Mouse (Mus musculus): ENCODE measurements around the gene Gusb. TPM values are rescaled to one million over a fixed set of nuclear protein-coding genes. Genes with fewer than 3 reads are reported as not detected.

The Gusb gene
- total RNA-seq, 2 experiments from 2014 or later: 26.6 to 26.8 TPM

DNA sequence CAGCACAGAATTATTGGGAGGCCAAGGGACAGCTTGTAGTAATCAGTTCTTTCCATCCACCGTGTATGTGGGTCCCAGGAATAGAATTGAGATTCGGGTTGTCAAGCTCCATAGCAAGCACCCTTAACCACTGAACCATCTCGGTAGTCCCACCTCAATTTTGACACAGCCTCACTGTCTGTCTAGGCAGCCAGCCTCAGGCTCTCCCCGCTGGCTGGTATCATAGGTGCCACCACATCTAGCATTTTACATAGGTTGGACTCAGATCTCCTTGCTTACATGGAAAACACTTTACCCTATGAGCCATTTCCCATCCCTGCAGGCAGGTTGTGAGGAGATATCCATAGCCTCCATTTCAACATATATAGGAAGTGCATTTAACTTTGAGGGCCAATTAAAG, 28.5 kb downstream of the Gusb start:
- DNase-seq: no peak

DNA sequence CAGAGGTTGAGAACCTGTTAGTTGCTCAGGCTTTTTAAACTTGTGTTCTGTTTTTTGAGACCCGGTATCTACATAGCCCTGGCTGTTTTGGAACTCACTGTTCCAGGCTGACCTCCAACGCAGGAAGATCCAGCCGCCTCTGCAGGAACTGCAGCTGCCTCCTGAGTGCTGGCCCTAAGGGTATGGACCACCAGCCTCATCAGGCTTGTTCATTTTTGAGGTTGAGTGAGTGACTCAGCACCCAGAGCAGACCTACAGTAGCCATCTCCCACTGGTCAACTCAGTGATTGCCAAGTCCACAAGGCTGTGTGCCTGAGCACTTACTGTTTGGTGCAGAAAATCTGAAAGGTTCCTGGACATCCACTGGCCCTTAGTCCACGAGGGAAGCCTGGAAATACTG, 31.4 kb downstream of the Gusb start:
- no peak for DNase-seq

GRCm38 (mm10) chr5:129968417-129968816, 34.4 kb downstream of the Gusb start:
- DNase-seq: no peak

GRCm38 (mm10) chr5:129966448-129966847, 36.4 kb downstream of the Gusb start:
- DNase-seq: no peak

DNA sequence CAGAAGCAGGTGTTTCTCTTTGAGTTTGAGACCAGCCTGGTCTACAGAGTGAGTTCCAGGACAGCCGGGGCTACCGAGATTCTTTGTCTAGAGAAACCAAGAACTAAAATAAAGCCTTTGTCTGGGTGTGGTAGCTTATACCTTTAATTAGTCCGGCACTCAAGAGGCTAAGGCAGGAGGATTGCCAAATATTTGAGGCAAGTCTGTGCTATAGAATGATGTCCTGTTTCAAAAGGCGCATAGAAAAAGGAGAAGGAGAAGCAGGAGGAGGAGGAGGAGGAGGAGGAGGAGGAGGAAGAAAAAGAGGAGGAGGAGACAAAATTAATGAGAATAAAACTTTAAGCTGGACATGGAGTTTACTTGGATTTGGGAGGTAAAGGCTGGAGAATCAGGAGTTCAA, 39.6 kb downstream of the Gusb start:
- DNase-seq: no peak

DNA sequence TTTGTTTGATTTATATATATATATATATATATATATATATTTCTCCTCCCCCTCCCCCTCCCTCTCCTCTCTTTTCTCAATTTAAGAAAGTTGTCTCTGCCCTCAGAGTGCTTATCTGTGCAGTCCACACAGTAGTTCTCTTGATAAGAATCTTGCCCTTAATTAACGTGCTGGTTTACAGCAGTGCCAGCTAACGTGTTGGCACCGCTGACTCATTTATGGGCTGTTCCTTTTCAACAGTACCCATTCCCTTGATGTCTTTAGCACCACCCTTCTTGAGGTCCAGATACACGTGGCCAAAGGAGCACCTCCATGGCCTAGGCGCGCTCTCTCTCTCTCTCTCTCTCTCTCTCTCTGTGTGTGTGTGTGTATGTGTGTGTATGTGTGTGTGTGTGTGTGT, 47.1 kb downstream of the Gusb start:
- DNase-seq: no peak

DNA sequence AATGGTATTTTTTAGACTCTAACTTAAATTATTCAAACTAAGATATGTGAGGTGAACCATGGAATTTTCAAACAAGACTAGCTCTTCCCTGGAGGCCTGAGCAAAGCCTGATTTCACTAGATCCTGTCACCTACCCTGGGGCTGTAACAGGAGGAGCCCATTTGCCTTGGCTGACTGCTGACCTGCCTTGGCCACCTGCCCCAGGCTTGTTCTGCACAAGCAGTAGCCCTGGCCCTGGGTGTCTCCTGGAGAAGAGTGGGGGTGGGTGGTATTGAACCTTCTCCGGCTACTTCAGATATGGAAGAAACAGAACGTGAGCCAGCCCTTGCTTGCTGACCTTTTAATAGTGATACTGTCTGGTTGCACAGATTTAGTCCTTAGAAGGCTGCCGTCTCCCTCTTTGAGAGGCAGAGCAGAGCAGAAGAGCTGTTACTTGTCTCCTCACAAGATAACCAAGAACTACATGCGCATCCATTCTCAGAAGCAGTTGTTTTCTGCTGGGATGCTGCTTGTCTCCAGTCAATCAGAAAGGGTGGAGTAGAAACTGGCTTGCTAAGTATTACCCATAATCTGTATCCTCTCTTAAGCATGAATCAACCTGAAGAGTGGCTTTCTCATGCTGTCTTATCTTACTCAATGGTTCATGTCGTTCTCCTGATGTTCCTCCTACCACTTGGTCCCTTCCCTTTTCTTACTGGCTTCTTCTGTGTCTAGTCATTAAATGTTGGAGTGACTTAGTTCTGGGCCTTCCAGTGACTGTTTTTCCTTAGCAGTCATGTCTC, 48.2 kb downstream of the Gusb start:
- no peak for DNase-seq

DNA sequence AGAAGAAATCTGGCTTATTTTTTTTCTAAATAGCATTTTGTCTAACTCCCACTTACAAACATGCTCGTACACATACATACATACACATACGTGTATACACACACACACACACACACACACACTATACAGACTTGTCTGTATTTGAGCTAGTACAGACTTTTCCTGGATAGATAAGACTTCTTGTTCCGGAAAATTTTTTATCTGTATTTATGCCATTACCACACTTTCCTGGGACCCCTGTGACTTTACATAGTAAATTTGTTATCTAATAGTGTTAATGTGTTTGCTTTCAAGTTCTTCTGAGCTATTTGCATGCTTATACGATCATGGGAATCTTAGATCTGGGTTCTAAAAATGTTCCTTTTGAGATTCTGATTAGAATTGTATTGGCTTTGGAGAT, 50.7 kb downstream of the Gusb start:
- DNase-seq: no peak

DNA sequence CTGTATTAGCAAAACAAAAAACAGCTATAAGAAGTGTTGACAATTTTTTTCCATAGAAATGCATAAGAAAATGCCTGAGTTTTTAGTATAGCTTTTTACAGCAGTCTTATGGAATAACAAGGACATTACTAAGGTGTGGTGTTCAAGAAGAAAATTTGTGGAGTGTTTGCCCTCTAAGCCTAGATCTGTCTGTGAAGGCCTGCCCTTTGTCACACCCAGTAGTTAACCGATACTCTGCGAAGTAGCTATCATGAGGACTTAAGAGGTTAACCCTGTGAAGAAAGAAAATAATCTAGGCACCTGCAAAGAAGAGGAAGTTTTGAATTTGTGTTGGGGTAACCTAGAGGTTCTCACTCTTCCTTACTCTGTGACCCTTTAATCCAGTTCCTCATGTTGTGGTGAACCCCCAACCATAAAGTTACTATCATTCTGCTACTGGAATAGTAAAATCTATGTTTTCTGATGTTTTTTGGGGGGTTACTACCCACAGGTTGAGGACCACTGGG, 55.3 kb downstream of the Gusb start:
- no peak for DNase-seq

- DNase-seq: no peak
These were observed 59.4 kb downstream of the Gusb start for GRCm38 (mm10) chr5:129943402-129943801.

DNA sequence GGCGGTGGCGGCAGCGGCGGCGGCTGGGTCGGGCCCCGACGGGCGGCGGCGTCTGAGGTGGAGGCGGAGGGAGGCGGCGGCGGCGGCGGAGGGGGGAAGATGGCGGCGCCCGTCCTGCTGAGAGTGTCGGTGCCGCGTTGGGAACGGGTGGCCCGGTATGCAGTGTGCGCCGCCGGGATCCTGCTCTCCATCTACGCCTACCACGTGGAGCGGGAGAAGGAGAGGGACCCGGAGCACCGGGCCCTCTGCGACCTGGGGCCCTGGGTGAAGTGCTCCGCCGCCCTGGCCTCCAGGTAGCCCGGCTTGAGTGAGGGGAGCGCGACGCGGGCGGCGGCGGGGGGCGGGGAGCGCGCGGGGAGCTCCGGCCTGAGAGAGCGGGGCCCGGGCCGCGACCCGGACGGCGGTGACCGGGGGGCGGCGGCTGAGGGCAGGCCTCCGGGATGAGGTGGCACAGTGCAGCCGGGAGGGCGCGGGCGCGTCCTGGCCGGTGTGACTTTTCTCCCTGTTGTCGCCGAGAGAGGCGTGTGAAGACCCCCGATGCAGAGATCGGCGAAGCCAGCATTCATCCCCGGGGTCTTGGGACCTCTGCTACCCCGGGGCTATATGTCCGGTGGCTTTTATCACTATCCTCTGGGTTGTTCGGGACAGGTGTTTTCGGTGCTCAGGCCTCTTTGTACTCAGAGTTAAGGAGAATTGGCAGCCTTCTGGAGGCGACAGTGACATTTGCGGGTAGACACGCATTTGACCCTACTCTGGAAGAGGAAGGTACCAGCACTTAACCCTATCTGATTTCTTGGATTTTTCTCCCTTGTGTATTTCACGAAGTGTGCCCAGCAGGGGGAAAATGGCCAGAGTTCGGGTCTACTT, 60.5 kb downstream of the Gusb start:
- peak; percentile 51 for DNase-seq

GRCm38 (mm10) chr5:129941495-129942045, 61.3 kb downstream of the Gusb start, which contains the start of gene Vkorc1l1:
Vkorc1l1 (plus strand) TSS chr5:129941970.
- peak; percentile 99 for DNase-seq

- no peak for DNase-seq
These were observed 61.9 kb downstream of the Gusb start for GRCm38 (mm10) chr5:129940736-129941494.

DNA sequence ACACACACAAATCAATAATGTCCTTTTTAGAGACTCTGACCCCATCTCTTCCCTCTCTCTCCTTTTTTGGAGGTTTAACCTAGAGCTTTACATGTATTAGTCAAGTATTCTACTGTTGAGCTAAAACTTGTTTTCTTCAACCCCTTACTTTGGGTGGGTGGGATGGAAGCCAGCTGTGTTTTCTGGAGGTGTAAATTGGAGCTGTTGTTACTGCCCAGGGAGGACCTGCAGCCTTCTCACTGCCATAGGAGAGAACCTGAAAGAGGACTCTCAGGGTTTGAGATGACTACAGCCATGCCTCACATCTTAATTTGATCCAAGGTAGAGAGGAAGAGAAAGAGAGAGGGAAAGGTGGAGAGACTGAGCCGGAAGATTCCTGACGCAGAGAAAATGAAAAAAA, 62.6 kb downstream of the Gusb start:
- no peak for DNase-seq

Other genes starting within 250 kb of the Gusb start
- gene Psph, start 215.6 kb downstream of the Gusb start, total RNA-seq (2021): 10 to 100 TPM; 13.0 to 14.7 TPM
- gene Sumf2, start 156.1 kb downstream of the Gusb start, total RNA-seq (2021): 10 to 100 TPM; 13.0 to 13.7 TPM
- 100 to 1,000 TPM; 757 to 792 TPM for gene Chchd2, start 115.6 kb downstream of the Gusb start, total RNA-seq (2021)
- gene Zbed5, start 107.3 kb downstream of the Gusb start, total RNA-seq (2021): 1 to 10 TPM; 1.2 to 1.3 TPM
- gene Phkg1, start 104.5 kb downstream of the Gusb start, total RNA-seq (2021): 1 to 10 TPM; 2.8 to 3.1 TPM
- 1 to 10 TPM in 1 of 2 experiments, not detected in 1; 1.9 TPM for gene Nupr1l, start 94.5 kb downstream of the Gusb start, total RNA-seq (2021)
- 10 to 100 TPM; 22.6 TPM for gene Vkorc1l1, start 61.1 kb downstream of the Gusb start, total RNA-seq (2021)
- 10 to 100 TPM; 15.1 to 17.6 TPM for gene Asl, start 26.2 kb upstream of the Gusb start, total RNA-seq (2021)
- 10 to 100 TPM; 14.8 to 15.7 TPM for gene Crcp, start 26.2 kb upstream of the Gusb start, total RNA-seq (2021)
- gene Tpst1, start 70.3 kb upstream of the Gusb start, total RNA-seq (2021): 10 to 100 TPM; 15.7 to 16.9 TPM
- gene Kctd7, start 141.8 kb upstream of the Gusb start, total RNA-seq (2021): 1 to 10 TPM; 4.4 to 4.6 TPM
- gene Rabgef1, start 168.7 kb upstream of the Gusb start, total RNA-seq (2021): 10 to 100 TPM; 19.4 to 23.5 TPM
- gene Tmem248, start 214.0 kb upstream of the Gusb start, total RNA-seq (2021): 10 to 100 TPM; 39.1 to 40.9 TPM